Mouse (Mus musculus): ENCODE results near the gene Prss42. TPM values are rescaled to one million over a fixed set of nuclear protein-coding genes. Genes with fewer than 3 reads are reported as not detected.

The Prss42 gene
- polyA plus RNA-seq, 1 experiment from 2014 or later, result not detected

DNA sequence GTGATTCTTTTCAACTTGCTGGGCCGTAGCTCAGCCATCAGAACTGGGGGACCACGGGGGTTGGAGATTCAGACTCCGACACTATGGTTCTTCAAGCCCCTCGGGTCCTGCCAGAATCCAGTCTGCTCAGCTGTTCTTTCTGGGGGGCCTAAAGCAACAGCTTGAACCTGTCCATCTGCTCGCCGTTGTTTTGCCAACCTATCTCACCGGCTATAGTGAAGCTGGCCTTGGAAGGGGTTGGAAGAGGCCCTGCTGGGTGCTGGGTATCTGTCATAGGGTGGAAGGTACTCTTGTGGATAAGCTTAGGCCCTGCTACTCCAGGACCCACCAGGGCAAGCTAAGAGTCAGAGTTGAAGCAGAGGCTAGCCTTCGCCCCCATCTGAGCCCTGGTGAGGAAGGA lies 37.1 kb upstream of the Prss42 start:
- Histone ChIP-seq H3K4me1 (ENCODE audit: control insufficient read depth, insufficient read depth, low read length) (no peaks in the 10 kb centered on the region), H3K9me3 (replicated peaks; ENCODE audit: control insufficient read depth, low read length) (no peaks in the 10 kb centered on the region), H3K4me2 (ENCODE audit: low read length) (no peak overlapping the region), H3K36me3 (ENCODE audit: control insufficient read depth, insufficient read depth, low read length) (no peaks in the 10 kb centered on the region), H3K9ac (ENCODE audit: low read length) (no peak overlapping the region), H3K27me3 (replicated peaks; ENCODE audit: control insufficient read depth, insufficient read depth, low read length) (no peaks in the 10 kb centered on the region), H3K27ac (ENCODE audit: low read depth, low read length) (no peak overlapping the region), H3K4me3 (ENCODE audit: low read depth, low read length) (no peak overlapping the region)
- no peak for ATAC-seq
- DNase-seq (ENCODE audit: low spot score), result no peak
- whole genome bisulfite sequencing, result 82% methylated on average over 8 of the region's 8 CpGs

DNA sequence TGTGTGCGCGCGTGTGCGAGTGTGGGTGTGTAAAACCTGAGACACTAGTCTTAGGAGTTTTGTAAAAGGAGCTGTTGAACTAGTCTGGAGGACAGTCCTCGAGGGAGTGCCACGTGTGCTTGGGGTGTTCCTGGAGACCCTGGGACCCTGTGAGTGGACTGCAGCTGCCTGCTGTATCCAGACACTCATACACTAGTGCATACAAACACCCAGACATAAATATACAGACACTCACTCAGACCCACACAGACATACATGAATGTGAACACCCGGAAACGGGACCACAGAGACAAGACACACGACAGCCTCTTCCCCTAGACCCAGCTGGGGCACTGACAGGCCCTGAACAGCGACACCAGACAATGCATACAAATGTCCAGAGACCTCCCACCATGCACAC lies 35.2 kb upstream of the Prss42 start:
- no peak overlapping the region for H3K27ac ChIP-seq (ENCODE audit: low read depth, low read length)
- no peak for DNase-seq (ENCODE audit: low spot score)
- ATAC-seq, result no peak
- H3K4me3 ChIP-seq (ENCODE audit: low read depth, low read length), result no peak overlapping the region
- H3K36me3 ChIP-seq (ENCODE audit: control insufficient read depth, insufficient read depth, low read length), result no peaks in the 10 kb centered on the region
- H3K9ac ChIP-seq (ENCODE audit: low read length), result no peak overlapping the region
- WGBS, result 71% methylated on average over 10 of the region's 10 CpGs
- no peaks in the 10 kb centered on the region for H3K9me3 ChIP-seq (replicated peaks; ENCODE audit: control insufficient read depth, low read length)
- no peak overlapping the region for H3K4me2 ChIP-seq (ENCODE audit: low read length)
- H3K27me3 ChIP-seq (replicated peaks; ENCODE audit: control insufficient read depth, insufficient read depth, low read length), result no peaks in the 10 kb centered on the region
- H3K4me1 ChIP-seq (ENCODE audit: control insufficient read depth, insufficient read depth, low read length), result no peaks in the 10 kb centered on the region

DNA sequence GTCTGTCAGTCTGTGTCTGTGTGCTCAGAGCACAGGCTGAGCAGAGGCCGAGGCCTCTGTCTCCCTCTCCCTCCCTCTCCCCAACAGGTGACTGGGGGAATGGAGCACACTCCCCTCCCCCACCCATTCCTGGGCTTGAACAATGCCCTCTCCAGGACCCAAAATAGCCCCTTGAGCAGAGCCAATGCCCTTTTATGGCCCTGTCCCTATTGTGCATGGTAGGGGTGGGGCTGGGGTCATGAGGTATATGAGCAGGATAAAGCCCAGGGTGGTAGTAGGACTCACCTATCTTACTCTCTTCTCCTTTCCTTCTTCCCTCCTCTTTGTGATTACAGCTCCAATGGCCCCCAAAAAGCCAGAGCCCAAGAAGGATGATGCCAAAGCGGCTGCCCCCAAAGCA lies 34.6 kb upstream of the Prss42 start:
- H3K36me3 ChIP-seq (ENCODE audit: control insufficient read depth, insufficient read depth, low read length), result no peaks in the 10 kb centered on the region
- H3K4me2 ChIP-seq (ENCODE audit: low read length), result no peak overlapping the region
- H3K27me3 ChIP-seq (replicated peaks; ENCODE audit: control insufficient read depth, insufficient read depth, low read length), result no peaks in the 10 kb centered on the region
- H3K4me1 ChIP-seq (ENCODE audit: control insufficient read depth, insufficient read depth, low read length), result no peaks in the 10 kb centered on the region
- ATAC-seq (no peak), DNase-seq (ENCODE audit: low spot score) (no peak)
- H3K27ac ChIP-seq (ENCODE audit: low read depth, low read length), result no peak overlapping the region
- 39% methylated on average over 2 of the region's 2 CpGs for WGBS
- no peaks in the 10 kb centered on the region for H3K9me3 ChIP-seq (replicated peaks; ENCODE audit: control insufficient read depth, low read length)
- no peak overlapping the region for H3K4me3 ChIP-seq (ENCODE audit: low read depth, low read length)
- no peak overlapping the region for H3K9ac ChIP-seq (ENCODE audit: low read length)

DNA sequence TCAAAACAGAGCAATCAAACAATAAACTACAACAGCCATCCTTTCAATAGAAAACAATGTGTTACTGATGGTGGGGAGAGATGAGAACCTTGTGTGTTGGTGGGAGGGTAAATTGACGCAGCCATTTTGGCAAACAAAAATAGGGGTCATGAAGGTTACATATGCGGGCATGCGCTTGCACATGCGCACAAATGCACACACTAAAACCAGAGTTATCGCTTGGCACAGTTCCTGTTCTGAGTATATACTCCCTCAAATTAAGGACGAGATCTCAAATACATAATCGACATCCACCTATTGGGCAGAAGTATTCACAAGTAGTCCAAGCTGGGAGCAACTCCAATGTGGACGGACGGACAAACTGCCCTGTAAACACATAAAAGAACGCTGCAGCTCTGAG lies 25.6 kb upstream of the Prss42 start:
- no peak overlapping the region for H3K4me2 ChIP-seq (ENCODE audit: low read length)
- no peak overlapping the region for H3K9ac ChIP-seq (ENCODE audit: low read length)
- no peaks in the 10 kb centered on the region for H3K36me3 ChIP-seq (ENCODE audit: control insufficient read depth, insufficient read depth, low read length)
- DNase-seq (ENCODE audit: low spot score) (no peak), ATAC-seq (no peak)
- H3K27me3 ChIP-seq (replicated peaks; ENCODE audit: control insufficient read depth, insufficient read depth, low read length), result no peaks in the 10 kb centered on the region
- no peaks in the 10 kb centered on the region for H3K4me1 ChIP-seq (ENCODE audit: control insufficient read depth, insufficient read depth, low read length)
- H3K27ac ChIP-seq (ENCODE audit: low read depth, low read length), result no peak overlapping the region
- H3K9me3 ChIP-seq (replicated peaks; ENCODE audit: control insufficient read depth, low read length), result no peaks in the 10 kb centered on the region
- 92% methylated on average over 10 of the region's 10 CpGs for WGBS
- no peak overlapping the region for H3K4me3 ChIP-seq (ENCODE audit: low read depth, low read length)

DNA sequence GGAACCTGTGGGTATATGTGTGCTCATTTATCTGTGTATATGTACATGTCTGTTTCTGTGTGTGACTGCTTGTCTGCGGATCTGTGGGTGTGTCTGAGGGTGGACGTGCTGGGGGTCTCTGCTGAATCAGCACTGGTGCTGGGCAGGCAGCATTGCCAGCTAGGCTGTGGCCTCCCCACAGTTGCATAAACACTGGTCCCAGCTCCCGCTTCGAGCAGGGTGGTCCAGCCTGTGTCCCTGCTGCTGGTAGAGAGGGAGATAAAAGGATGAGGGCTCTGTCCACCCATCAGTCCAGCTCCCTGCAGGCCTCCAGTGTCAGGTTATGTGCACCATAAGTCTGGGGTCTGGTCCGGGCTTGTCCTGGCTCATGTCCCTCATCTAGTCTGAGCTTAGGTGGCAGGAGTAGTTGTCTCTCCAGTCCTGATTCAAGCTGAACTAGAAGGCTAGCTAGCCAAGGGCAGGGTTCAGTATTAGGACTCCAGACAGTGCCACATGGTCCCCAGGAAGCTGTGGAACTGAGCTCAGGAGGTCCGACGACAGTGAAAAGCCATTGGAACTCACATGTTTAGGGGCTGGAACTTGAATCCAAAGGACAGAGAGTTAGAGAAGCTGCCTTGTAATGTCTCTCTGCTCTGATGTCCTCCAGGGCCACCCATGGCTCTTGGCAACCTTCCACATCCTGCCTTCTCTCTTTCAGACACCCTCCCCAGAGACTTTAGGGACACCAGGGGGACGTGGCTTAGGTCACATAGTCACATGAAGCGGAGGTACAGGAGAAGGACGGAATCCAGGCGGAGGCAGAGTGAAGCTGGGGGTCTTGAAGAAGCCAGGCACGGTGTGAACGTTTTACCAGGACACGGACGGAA lies 23.3 kb upstream of the Prss42 start:
- no peak for ATAC-seq
- WGBS, result 76% methylated on average over 15 of the region's 15 CpGs
- Histone ChIP-seq H3K27ac (ENCODE audit: low read depth, low read length) (no peak overlapping the region), H3K4me2 (ENCODE audit: low read length) (no peak overlapping the region), H3K9me3 (replicated peaks; ENCODE audit: control insufficient read depth, low read length) (no peaks in the 10 kb centered on the region), H3K9ac (ENCODE audit: low read length) (no peak overlapping the region), H3K4me1 (ENCODE audit: control insufficient read depth, insufficient read depth, low read length) (no peaks in the 10 kb centered on the region), H3K27me3 (replicated peaks; ENCODE audit: control insufficient read depth, insufficient read depth, low read length) (no peaks in the 10 kb centered on the region), H3K36me3 (ENCODE audit: control insufficient read depth, insufficient read depth, low read length) (no peaks in the 10 kb centered on the region), H3K4me3 (ENCODE audit: low read depth, low read length) (no peak overlapping the region)
- no peak for DNase-seq (ENCODE audit: low spot score)

DNA sequence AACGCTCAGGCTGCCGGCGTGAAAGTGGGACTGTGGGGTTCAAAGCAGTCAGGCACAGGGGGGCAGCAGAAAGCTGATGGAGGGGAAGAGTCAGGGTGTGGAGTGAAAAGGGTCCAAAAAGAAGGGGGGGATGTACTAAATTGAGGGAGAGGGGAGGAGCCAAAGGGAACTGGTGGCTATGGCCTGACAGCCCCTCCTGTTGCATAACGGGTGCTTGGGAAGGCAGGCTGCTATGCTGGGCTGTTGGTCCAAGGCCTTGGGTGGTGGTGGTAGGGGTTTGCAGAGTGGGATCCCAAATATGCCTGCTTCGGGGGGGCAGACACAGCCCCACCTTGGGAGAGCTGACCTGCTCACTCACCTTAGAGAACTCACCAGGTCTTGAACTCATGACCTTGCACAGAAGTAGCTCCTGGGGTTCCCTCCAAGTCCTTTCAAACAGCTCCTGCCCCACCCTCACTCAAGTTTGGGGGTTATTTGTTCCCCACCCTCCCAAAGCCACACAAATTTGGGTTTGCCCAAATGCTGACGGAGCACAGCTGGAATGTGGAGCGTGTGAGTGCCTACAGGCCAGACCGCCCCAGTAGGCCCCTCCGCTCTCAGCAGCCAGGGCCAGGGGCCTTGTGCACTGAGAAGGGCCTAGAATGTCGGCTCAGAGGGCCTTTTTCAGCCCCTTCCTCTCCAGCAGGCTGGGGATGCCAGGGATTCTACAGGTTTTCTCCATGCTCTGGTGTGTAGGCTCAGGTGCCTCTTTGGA lies 22.5 kb upstream of the Prss42 start:
- Histone ChIP-seq H3K27ac (ENCODE audit: low read depth, low read length) (no peak overlapping the region), H3K9me3 (replicated peaks; ENCODE audit: control insufficient read depth, low read length) (no peaks in the 10 kb centered on the region), H3K4me2 (ENCODE audit: low read length) (no peak overlapping the region), H3K36me3 (ENCODE audit: control insufficient read depth, insufficient read depth, low read length) (no peaks in the 10 kb centered on the region), H3K4me1 (ENCODE audit: control insufficient read depth, insufficient read depth, low read length) (no peaks in the 10 kb centered on the region; the same call in 1 of the 2 replicates), H3K9ac (ENCODE audit: low read length) (no peak overlapping the region), H3K4me3 (ENCODE audit: low read depth, low read length) (no peak overlapping the region), H3K27me3 (replicated peaks; ENCODE audit: control insufficient read depth, insufficient read depth, low read length) (no peaks in the 10 kb centered on the region)
- ATAC-seq (no peak), DNase-seq (ENCODE audit: low spot score) (no peak)
- 79% methylated on average over 10 of the region's 10 CpGs for WGBS

DNA sequence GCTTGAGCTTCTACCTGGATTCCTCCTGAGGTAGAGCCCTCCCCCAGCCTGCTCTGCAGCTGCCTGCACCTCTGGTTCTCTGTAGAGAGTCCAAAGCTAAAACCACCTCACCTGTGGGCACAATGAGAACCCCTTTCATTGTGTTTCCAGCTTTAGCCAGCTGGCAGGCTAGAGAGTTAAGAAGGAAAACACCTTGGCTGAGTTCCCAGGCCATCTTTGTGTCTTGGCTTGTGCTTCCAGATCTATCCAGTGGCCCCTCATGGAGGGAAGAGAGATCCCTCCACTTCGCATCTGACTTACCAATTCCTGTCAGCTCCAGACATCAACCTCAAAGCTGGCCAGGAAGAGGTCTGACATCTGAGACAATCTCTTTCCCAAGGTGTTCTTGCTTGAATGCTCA lies 19.9 kb upstream of the Prss42 start:
- 0 out of 2 replicates have a peak, but pooled peaks cover 5% of the 10 kb centered on the region for H3K27me3 ChIP-seq (replicated peaks; ENCODE audit: control insufficient read depth, insufficient read depth, low read length)
- 70% methylated on average over 1 of the region's 1 CpGs for WGBS
- no peaks in the 10 kb centered on the region for H3K9me3 ChIP-seq (replicated peaks; ENCODE audit: control insufficient read depth, low read length)
- no peak overlapping the region for H3K4me2 ChIP-seq (ENCODE audit: low read length)
- H3K27ac ChIP-seq (ENCODE audit: low read depth, low read length), result no peak overlapping the region
- DNase-seq (ENCODE audit: low spot score), result no peak
- H3K9ac ChIP-seq (ENCODE audit: low read length), result no peak overlapping the region
- H3K36me3 ChIP-seq (ENCODE audit: control insufficient read depth, insufficient read depth, low read length), result no peaks in the 10 kb centered on the region
- no peak for ATAC-seq
- no peak overlapping the region for H3K4me3 ChIP-seq (ENCODE audit: low read depth, low read length)
- peaks cover 3% of the 10 kb centered on the region; the same call in 1 of the 2 replicates for H3K4me1 ChIP-seq (ENCODE audit: control insufficient read depth, insufficient read depth, low read length)

DNA sequence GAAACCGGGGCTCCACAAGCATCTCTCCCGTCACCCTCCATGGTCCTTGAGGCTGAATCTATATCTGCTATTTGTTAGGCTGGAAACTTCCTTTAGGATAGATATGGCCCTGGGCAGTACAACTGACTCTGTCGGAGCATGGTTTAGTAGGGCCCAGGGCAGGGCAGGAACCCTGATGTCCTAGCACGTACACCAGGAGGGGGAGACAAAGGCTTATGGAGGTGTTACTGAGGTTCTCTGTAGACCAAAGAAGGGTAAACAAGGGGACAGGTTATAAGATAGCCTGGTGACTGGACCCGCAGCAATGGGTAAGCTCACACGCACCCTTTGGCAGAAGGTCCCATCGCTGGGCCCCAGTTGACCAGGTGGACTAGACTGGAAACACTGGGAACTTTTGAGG lies 19.4 kb upstream of the Prss42 start:
- no peak for ATAC-seq
- Histone ChIP-seq H3K9me3 (replicated peaks; ENCODE audit: control insufficient read depth, low read length) (no peaks in the 10 kb centered on the region), H3K36me3 (ENCODE audit: control insufficient read depth, insufficient read depth, low read length) (no peaks in the 10 kb centered on the region), H3K27me3 (replicated peaks; ENCODE audit: control insufficient read depth, insufficient read depth, low read length) (0 out of 2 replicates have a peak, but pooled peaks cover 5% of the 10 kb centered on the region), H3K27ac (ENCODE audit: low read depth, low read length) (no peak overlapping the region), H3K4me2 (ENCODE audit: low read length) (no peak overlapping the region), H3K4me1 (ENCODE audit: control insufficient read depth, insufficient read depth, low read length) (peaks cover 3% of the 10 kb centered on the region; the same call in 1 of the 2 replicates), H3K4me3 (ENCODE audit: low read depth, low read length) (no peak overlapping the region), H3K9ac (ENCODE audit: low read length) (no peak overlapping the region)
- 84% methylated on average over 7 of the region's 7 CpGs for WGBS
- DNase-seq (ENCODE audit: low spot score), result no peak

Measured in forebrain, embryonic 14.5 days (tissue).